Mouse (Mus musculus) kidney, embryonic 16.5 days (tissue): Measurements from ENCODE around the gene Ccdc83. TPM values are rescaled to one million over a fixed set of nuclear protein-coding genes. Genes with fewer than 3 reads are reported as not detected.
"Not testable (repeated sequence)": the region's sequence is repeated elsewhere in the genome, so short reads cannot be mapped to it uniquely, and the experiment has no call there.

Experiments used
- ATAC-seq: fragments of 200-750 bp; cut with Nextera tagmentation; 2 replicates; pipeline ENCODE4 v1.8.0; 2017; ENCODE audit warnings: moderate TSS enrichment; ENCODE audit not compliant: low FRiP score, low TSS enrichment
- H3K27ac ChIP-seq: fragments of 300-500 bp; sonication (generic); 2 replicates; pipeline ENCODE4 v1.5.1; 2014; ENCODE audit warnings: low read length
- H3K27me3 ChIP-seq: fragments of 300-500 bp; sonication (generic); 2 replicates; pipeline ENCODE4 v1.6.1; 2014; ENCODE audit warnings: low read length, control low read depth, mixed read lengths; ENCODE audit not compliant: insufficient read depth
- H3K36me3 ChIP-seq: fragments of 300-500 bp; sonication (generic); 2 replicates; pipeline ENCODE4 v1.6.1; 2014; ENCODE audit warnings: low read length, control low read depth, mixed read lengths; ENCODE audit not compliant: insufficient read depth
- H3K4me1 ChIP-seq: fragments of 300-500 bp; sonication (generic); 2 replicates; pipeline ENCODE4 v1.6.1; 2014; ENCODE audit warnings: low read length, control low read depth, mixed read lengths; ENCODE audit not compliant: insufficient read depth
- H3K4me2 ChIP-seq: fragments of 300-500 bp; sonication (generic); replicated peaks from 2 replicates; pipeline ENCODE4 v1.6.1; 2014; ENCODE audit warnings: low read depth, low read length
- H3K4me3 ChIP-seq: fragments of 300-500 bp; sonication (generic); 2 replicates; pipeline ENCODE4 v1.5.1; 2014; ENCODE audit warnings: mild to moderate bottlenecking, low read length
- H3K9ac ChIP-seq: fragments of 300-500 bp; sonication (generic); replicated peaks from 2 replicates; pipeline ENCODE4 v1.6.1; 2014; ENCODE audit warnings: low read length
- H3K9me3 ChIP-seq: fragments of 300-500 bp; sonication (generic); 2 replicates; pipeline ENCODE4 v1.6.1; 2016; ENCODE audit warnings: low read length, control low read depth
- WGBS: fragments of 180-500 bp; shearing (Covaris S2); extraction: QIAGEN DNeasy Blood & Tissue Kit; methylation state at CpG from one replicate; pipeline ENCODE4 v1.1.7; 2014; 5-methylcytosine and 5-hydroxymethylcytosine counted together
- polyA plus RNA-seq: library from polyadenylated mRNA; unstranded; fragments of >200 nt; fragmentation: Nextera tagmentation; extraction: Ambion mirVana; gene quantifications from 2 replicates; pipeline ENCODE4 v1.2.1, GENCODE M21; 2015

Ccdc83 gene
- polyA plus RNA-seq, 1 experiment from 2014 or later = not detected

DNA sequence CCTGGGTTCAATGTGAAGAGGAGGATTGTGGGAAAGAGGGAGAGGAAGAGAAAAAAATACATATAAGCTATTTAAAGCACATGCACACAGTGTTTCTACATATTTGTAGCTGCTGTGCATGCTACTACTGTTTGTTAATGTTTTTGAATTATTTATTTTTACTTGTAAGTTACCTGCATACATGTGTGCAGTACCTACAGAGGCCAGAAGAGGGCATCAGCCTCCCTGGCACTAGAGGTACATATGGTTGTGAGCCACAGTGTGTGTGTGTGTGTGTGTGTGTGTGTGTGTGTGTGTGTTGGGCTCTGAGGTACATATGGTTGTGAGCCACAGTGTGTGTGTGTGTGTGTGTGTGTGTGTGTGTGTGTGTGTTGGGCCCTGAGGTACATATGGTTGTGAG is 36.7 kb downstream of the Ccdc83 start:
- not testable (repeated sequence) for H3K36me3 ChIP-seq, H3K4me3 ChIP-seq, H3K9ac ChIP-seq, H3K9me3 ChIP-seq, H3K27ac ChIP-seq, H3K4me2 ChIP-seq, ATAC-seq, H3K27me3 ChIP-seq, H3K4me1 ChIP-seq

- ATAC-seq = no peak
- 88% methylated on average over 4 of the region's 4 CpGs for WGBS
- Histone ChIP-seq H3K27ac (no peak overlapping the region), H3K9me3 (no peaks in the 10 kb centered on the region), H3K4me3 (no peak overlapping the region), H3K4me2 (no peak overlapping the region), H3K4me1 (no peaks in the 10 kb centered on the region), H3K27me3 (no peaks in the 10 kb centered on the region), H3K36me3 (no peaks in the 10 kb centered on the region), H3K9ac (no peak overlapping the region)
These were observed 37.5 kb downstream of the Ccdc83 start for GRCm38 (mm10) chr7:90228075-90228474.

GRCm38 (mm10) chr7:90221487-90221886 is 44.1 kb downstream of the Ccdc83 start:
- no peaks in the 10 kb centered on the region for H3K36me3 ChIP-seq
- no peak overlapping the region for H3K4me2 ChIP-seq
- H3K4me1 ChIP-seq = no peaks in the 10 kb centered on the region
- no peak for ATAC-seq
- no peaks in the 10 kb centered on the region for H3K27me3 ChIP-seq
- H3K4me3 ChIP-seq = no peak overlapping the region
- no peak overlapping the region for H3K27ac ChIP-seq
- 90% methylated on average over 2 of the region's 2 CpGs for WGBS
- H3K9ac ChIP-seq = no peak overlapping the region
- no peaks in the 10 kb centered on the region for H3K9me3 ChIP-seq

- H3K27me3 ChIP-seq = no peaks in the 10 kb centered on the region
- H3K9ac ChIP-seq = no peak overlapping the region
- H3K36me3 ChIP-seq = no peaks in the 10 kb centered on the region
- WGBS = 77% methylated on average over 5 of the region's 5 CpGs
- H3K27ac ChIP-seq = no peak overlapping the region
- H3K9me3 ChIP-seq = no peaks in the 10 kb centered on the region
- H3K4me3 ChIP-seq = no peak overlapping the region
- no peaks in the 10 kb centered on the region for H3K4me1 ChIP-seq
- no peak for ATAC-seq
- H3K4me2 ChIP-seq = no peak overlapping the region
These were observed 47.5 kb downstream of the Ccdc83 start for GRCm38 (mm10) chr7:90218122-90218521.

- Histone ChIP-seq H3K4me2 (no peak overlapping the region), H3K9me3 (no peaks in the 10 kb centered on the region), H3K4me1 (no peaks in the 10 kb centered on the region), H3K9ac (no peak overlapping the region), H3K27me3 (no peaks in the 10 kb centered on the region), H3K36me3 (no peaks in the 10 kb centered on the region), H3K4me3 (no peak overlapping the region), H3K27ac (no peak overlapping the region)
- peak; percentile 69 for ATAC-seq
- WGBS = 62% methylated on average over 8 of the region's 8 CpGs
These were observed 49.1 kb downstream of the Ccdc83 start for GRCm38 (mm10) chr7:90216511-90216910.

DNA sequence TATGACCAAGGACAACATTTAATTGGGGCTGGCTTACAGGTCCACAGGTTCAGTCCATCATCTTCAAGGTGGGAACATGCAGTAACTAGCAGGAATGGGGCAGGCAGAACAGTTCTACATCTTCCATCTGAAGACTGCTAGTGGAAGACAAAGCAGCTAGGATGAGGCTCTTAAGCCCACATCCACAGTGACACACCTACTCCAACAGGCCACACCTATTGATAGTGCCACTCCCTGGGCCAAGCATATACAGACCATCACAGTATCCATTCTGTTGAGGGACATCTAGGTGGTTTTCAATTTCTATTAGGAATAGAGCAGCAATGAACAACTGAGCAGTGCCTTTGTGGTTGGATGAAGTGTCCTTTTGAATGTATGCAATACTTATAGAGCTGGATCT is 54.6 kb downstream of the Ccdc83 start:
- Histone ChIP-seq H3K36me3 (peaks cover 24% of the 10 kb centered on the region), H3K9me3 (no peaks in the 10 kb centered on the region), H3K27ac (no peak overlapping the region), H3K4me3 (no peak overlapping the region), H3K4me2 (no peak overlapping the region), H3K27me3 (no peaks in the 10 kb centered on the region), H3K9ac (no peak overlapping the region), H3K4me1 (no peaks in the 10 kb centered on the region)
- 0 out of 2 replicates have a peak, but pooled peaks have one; percentile 25 for ATAC-seq

GRCm38 (mm10) chr7:90210116-90210515 is 55.5 kb downstream of the Ccdc83 start:
- Histone ChIP-seq H3K4me1 (no peaks in the 10 kb centered on the region), H3K9me3 (no peaks in the 10 kb centered on the region), H3K27me3 (no peaks in the 10 kb centered on the region), H3K27ac (no peak overlapping the region), H3K4me3 (no peak overlapping the region), H3K36me3 (peaks cover 24% of the 10 kb centered on the region), H3K4me2 (no peak overlapping the region), H3K9ac (no peak overlapping the region)
- 86% methylated on average over 2 of the region's 2 CpGs for WGBS
- no peak for ATAC-seq

DNA sequence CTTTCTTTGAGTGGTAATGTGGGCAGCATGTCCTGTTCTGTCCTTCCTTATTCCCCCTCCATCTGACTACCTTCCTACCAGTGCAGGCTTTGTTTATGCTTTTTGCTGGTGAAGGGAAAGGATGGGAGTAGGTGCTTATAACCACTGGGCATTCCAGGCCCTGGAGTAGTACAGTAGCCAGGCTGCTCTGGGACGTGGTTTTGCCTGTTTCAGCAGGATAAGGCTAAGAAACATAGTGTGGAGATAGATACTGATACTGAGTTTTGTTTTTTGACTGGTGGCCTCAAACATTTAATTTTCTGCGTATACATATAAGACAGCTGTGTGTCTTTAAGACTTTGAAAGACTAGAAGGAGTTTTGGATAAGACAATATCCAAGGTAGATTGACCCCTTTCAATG is 61.7 kb downstream of the Ccdc83 start:
- H3K4me1 ChIP-seq = no peaks in the 10 kb centered on the region
- H3K27me3 ChIP-seq = no peaks in the 10 kb centered on the region
- H3K9me3 ChIP-seq = no peaks in the 10 kb centered on the region
- peaks cover 29% of the 10 kb centered on the region; the same call in 1 of the 2 replicates for H3K36me3 ChIP-seq
- 95% methylated on average over 2 of the region's 2 CpGs for WGBS
- ATAC-seq = no peak
- no peak overlapping the region for H3K27ac ChIP-seq
- no peak overlapping the region for H3K4me3 ChIP-seq
- no peak overlapping the region for H3K4me2 ChIP-seq
- no peak overlapping the region for H3K9ac ChIP-seq

DNA sequence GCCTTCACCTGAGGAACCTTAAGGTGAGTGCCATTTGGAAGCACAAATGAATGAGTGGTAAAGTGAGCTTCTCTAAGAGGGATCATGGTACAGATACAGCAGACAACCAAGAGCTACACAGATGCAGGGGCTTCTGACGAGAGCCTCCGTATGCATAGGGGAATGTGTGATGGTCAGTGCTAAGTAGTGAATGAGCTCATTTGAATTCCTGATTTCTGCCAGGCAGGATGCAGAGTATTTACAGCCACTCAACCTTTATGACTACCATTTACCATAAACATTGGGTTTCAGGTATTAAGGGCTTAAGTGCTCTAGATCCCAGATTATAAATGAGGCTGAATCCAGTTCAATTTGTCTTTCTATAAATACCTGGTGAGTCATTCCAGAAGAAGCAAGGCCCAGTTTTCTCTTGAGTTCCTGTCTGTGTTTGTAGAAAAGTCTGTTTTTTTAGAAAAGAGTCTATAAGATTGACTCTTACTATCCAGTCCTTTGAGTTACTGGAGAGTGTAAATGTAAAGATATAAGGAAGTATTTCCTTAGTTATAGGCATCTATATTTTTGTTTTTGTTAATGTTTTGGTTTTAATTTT is 63.6 kb downstream of the Ccdc83 start:
- Histone ChIP-seq H3K4me1 (no peaks in the 10 kb centered on the region), H3K9ac (no peak overlapping the region), H3K4me2 (no peak overlapping the region), H3K27me3 (no peaks in the 10 kb centered on the region), H3K27ac (no peak overlapping the region), H3K36me3 (peaks cover 16% of the 10 kb centered on the region; the same call in 1 of the 2 replicates), H3K9me3 (no peaks in the 10 kb centered on the region), H3K4me3 (no peak overlapping the region)
- no peak for ATAC-seq
- WGBS = 87% methylated on average over 2 of the region's 2 CpGs

- Histone ChIP-seq H3K4me1 (no peaks in the 10 kb centered on the region), H3K36me3 (peaks cover 19% of the 10 kb centered on the region; the same call in 1 of the 2 replicates), H3K4me3 (no peak overlapping the region), H3K27me3 (no peaks in the 10 kb centered on the region), H3K4me2 (no peak overlapping the region), H3K9ac (no peak overlapping the region), H3K9me3 (no peaks in the 10 kb centered on the region), H3K27ac (no peak overlapping the region)
- ATAC-seq = no peak
- 93% methylated on average over 5 of the region's 5 CpGs for WGBS
These were observed 65.3 kb downstream of the Ccdc83 start for GRCm38 (mm10) chr7:90200251-90200650.
